Mouse (Mus musculus) central nervous system, embryonic 14 days (tissue): ENCODE data around the gene Ints6l. TPM values are rescaled to one million over a fixed set of nuclear protein-coding genes. Genes with fewer than 3 reads are reported as not detected.

ENCODE experiments used
- polyA plus RNA-seq: library from polyadenylated mRNA; depleted of rRNA; stranded (reverse); fragments of >200 nt; gene quantifications from 2 replicates; pipeline ENCODE4 v1.2.3, GENCODE M21; 2012; rRNA removed

The Ints6l gene
- polyA plus RNA-seq, result 74.9 and 79.0 TPM in 2 replicates

GRCm38 (mm10) chrX:56454671-56455371 lies at the start of gene Ints6l:
Gene Ints6l, plus strand, starts transcription at chrX:56454857.

DNA sequence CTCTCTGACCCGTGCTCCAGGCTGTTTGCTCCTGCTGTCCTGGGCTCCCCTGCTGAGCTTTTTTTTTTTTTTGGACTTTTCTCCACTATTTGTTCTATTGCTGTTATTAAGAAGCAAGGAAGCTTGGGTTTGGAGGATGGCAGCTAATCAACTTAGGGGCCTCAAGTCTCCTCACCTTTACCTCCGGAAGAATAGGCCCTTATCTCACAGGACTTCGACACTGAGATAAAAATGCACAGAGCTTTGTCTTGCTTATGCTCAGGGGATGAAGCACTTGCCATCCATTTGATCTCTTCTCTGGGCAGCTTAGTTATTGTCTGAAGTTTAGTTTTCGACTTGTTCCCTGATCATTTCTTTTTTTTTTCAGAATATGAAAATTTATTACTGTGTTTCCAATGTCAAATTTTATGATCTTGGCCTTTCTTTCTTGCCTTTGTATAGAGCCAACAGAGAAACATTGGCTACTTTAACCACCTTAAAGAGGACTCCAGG lies 7.1 kb upstream of the Ints6l start, which contains the start of gene Gm2174:
TSS of gene Gm2174 (plus strand) at position 442 of the 492 bp plus-strand sequence.

GRCm38 (mm10) chrX:56524442-56524841 lies 69.8 kb downstream of the Ints6l start, which contains the start of gene Gm10477:
Gene Gm10477, plus strand, starts transcription at chrX:56524742.

DNA sequence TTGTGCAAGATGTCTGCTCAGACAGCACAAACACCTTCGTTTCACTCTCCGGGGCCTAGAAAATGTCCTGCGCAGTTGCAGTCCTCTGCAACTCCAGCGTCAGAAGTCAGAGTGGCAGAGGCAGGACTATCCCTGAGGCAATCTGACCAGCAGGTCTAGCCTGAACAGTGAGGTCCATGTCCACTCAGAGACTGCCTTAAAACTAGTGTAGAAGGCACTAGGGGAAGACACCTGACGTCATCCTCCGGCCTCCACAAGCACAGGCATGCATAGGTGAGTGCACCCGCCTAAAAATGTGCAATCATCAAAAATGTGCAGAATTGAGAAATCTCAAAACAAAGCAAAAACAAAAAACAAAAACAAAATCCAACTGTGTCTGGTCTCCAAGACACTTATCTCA lies 94.8 kb downstream of the Ints6l start, which contains the start of gene Gm648:
TSS of gene Gm648 (minus strand) at position 101 of the 400 bp plus-strand sequence.

Other genes with a start within 250 kb of the Ints6l start
- gene Gm773, start 242.0 kb upstream of the Ints6l start, polyA plus RNA-seq, result not detected in 2 replicates
- 3.4 and 4.1 TPM in 2 replicates for gene Zfp449, start 108.5 kb upstream of the Ints6l start, polyA plus RNA-seq
- 12.8 and 13.4 TPM in 2 replicates for gene Smim10l2a, start 80.3 kb upstream of the Ints6l start, polyA plus RNA-seq
- gene Gm2174, start 6.9 kb upstream of the Ints6l start, polyA plus RNA-seq, result not detected in 2 replicates
- not detected in 2 replicates for gene Gm10477, start 69.9 kb downstream of the Ints6l start, polyA plus RNA-seq
- gene Gm648, start 94.7 kb downstream of the Ints6l start, polyA plus RNA-seq, result 0.11 and 0.16 TPM in 2 replicates
- gene Mmgt1, start 143.2 kb downstream of the Ints6l start, polyA plus RNA-seq, result 29.4 and 33.0 TPM in 2 replicates
- 48.9 and 52.8 TPM in 2 replicates for gene Slc9a6, start 154.9 kb downstream of the Ints6l start, polyA plus RNA-seq